Mouse (Mus musculus) liver, embryonic 14.5 days (tissue): ENCODE data around the gene Cdca7l.

Experiments
- CTCF ChIP-seq: IDR thresholded peaks from 2 replicates; pipeline ENCODE4 v1.5.1; 2016; ENCODE audit warnings: antibody characterized with exemption, low read depth, control low read depth
- EP300 ChIP-seq: IDR thresholded peaks from 2 replicates; pipeline ENCODE4 v1.6.1; 2016; ENCODE audit warnings: antibody characterized with exemption, low read depth

GRCm38 (mm10) chr12:117828350-117828749 lies 24.3 kb downstream of the Cdca7l start:
- TF ChIP-seq CTCF, result no peak
- no peak for TF ChIP-seq EP300
